Mouse (Mus musculus) layer of hippocampus, adult 8-10 months (tissue): ENCODE data around the gene Gm49368. TPM values are rescaled to one million over a fixed set of nuclear protein-coding genes. Genes with fewer than 3 reads are reported as not detected.
"Not testable (repeated sequence)": the region's sequence is repeated elsewhere in the genome, so short reads cannot be mapped to it uniquely, and the experiment has no call there.

Source experiments
- DNase-seq, 2 experiments: peaks; one replicate each; pipeline ENCODE4 v3.0.0; 2022; ENCODE audit warnings: low spot score in 2 of 2
- total RNA-seq, 4 experiments: library from RNA; stranded (reverse); gene quantifications; 2 replicates each; pipeline ENCODE4 v1.2.4; 2022

The Gm49368 gene
- total RNA-seq, 4 experiments from 2014 or later, result 0.16 TPM; not detected in 3

GRCm38 (mm10) chr7:128128741-128129720 lies 66.5 kb downstream of the Gm49368 start, which contains the start of gene Itgax:
Gene Itgax (plus strand): TSS chr7:128129547.
- DNase-seq, result no peak

GRCm38 (mm10) chr7:128132148-128132547 lies 69.7 kb downstream of the Gm49368 start:
- no peak for DNase-seq

GRCm38 (mm10) chr7:128133596-128133995 lies 71.1 kb downstream of the Gm49368 start:
- DNase-seq, result no peak

- DNase-seq, result no peak
These were observed 74.4 kb downstream of the Gm49368 start for GRCm38 (mm10) chr7:128136927-128137326.

- no peak for DNase-seq
These were observed 77.1 kb downstream of the Gm49368 start for GRCm38 (mm10) chr7:128139611-128140010.

GRCm38 (mm10) chr7:128150970-128151369 lies 88.5 kb downstream of the Gm49368 start:
- no peak for DNase-seq

GRCm38 (mm10) chr7:128154076-128154475 lies 91.6 kb downstream of the Gm49368 start, which contains the start of gene Itgad:
Gene Itgad (plus strand): TSS chr7:128154376.
- DNase-seq, result no peak

- DNase-seq, result no peak
These were observed 92.4 kb downstream of the Gm49368 start for GRCm38 (mm10) chr7:128154924-128155323.

- not testable (repeated sequence) for DNase-seq
These were observed 96.3 kb downstream of the Gm49368 start for GRCm38 (mm10) chr7:128158688-128159354.

- DNase-seq, result no peak
These were observed 101.5 kb downstream of the Gm49368 start for GRCm38 (mm10) chr7:128164001-128164400.

- DNase-seq, result no peak
These were observed 103.9 kb downstream of the Gm49368 start for GRCm38 (mm10) chr7:128166391-128166790.

- no peak for DNase-seq
These were observed 107.5 kb downstream of the Gm49368 start for GRCm38 (mm10) chr7:128169996-128170395.

Other genes starting within 250 kb of the Gm49368 start
- 10 to 100 TPM; 61.0 to 86.0 (median 77.0) TPM for gene Stx4a, start 238.4 kb upstream of the Gm49368 start, total RNA-seq
- gene Stx1b, start 238.1 kb upstream of the Gm49368 start, total RNA-seq, result 100 to 1,000 TPM; 344 to 361 (median 348) TPM
- 10 to 100 TPM; 34.5 to 36.5 (median 35.0) TPM for gene Zfp646, start 186.5 kb upstream of the Gm49368 start, total RNA-seq
- gene Zfp668, start 185.9 kb upstream of the Gm49368 start, total RNA-seq, result 10 to 100 TPM; 19.2 to 23.8 (median 22.9) TPM
- gene Prss53, start 171.7 kb upstream of the Gm49368 start, total RNA-seq, result 1 to 10 TPM; 2.0 to 4.0 (median 2.8) TPM
- not detected for gene Gm21974, start 167.2 kb upstream of the Gm49368 start, total RNA-seq
- 10 to 100 TPM; 23.8 to 36.6 (median 31.8) TPM for gene Vkorc1, start 167.1 kb upstream of the Gm49368 start, total RNA-seq
- 10 to 100 TPM; 42.0 to 45.2 (median 42.2) TPM for gene Bckdk, start 158.6 kb upstream of the Gm49368 start, total RNA-seq
- 10 to 100 TPM; 28.5 to 38.3 (median 34.5) TPM for gene Kat8, start 150.2 kb upstream of the Gm49368 start, total RNA-seq
- under 1 TPM; 0.18 to 0.98 (median 0.46) TPM for gene Prss8, start 132.6 kb upstream of the Gm49368 start, total RNA-seq
- gene Prss36, start 116.0 kb upstream of the Gm49368 start, total RNA-seq, result 10 to 100 TPM in 1 of 4 experiments, 1 to 10 TPM in 3; 8.0 to 12.7 (median 9.1) TPM
- gene Fus, start 95.2 kb upstream of the Gm49368 start, total RNA-seq, result 100 to 1,000 TPM; 328 to 387 (median 356) TPM
- 10 to 100 TPM in 2 of 4 experiments, 1 to 10 TPM in 2; 2.6 to 14.8 (median 7.2) TPM for gene Pycard, start 68.8 kb upstream of the Gm49368 start, total RNA-seq
- 1 to 10 TPM in 2 of 4 experiments, under 1 TPM in 2; 0.47 to 1.1 (median 0.95) TPM for gene Trim72, start 58.7 kb upstream of the Gm49368 start, total RNA-seq
- gene Itgam, start within 50 bp of the Gm49368 start, total RNA-seq, result 10 to 100 TPM; 10.4 to 35.9 (median 24.0) TPM
- 10 to 100 TPM in 2 of 4 experiments, under 1 TPM in 1, not detected in 1; 0.55 to 37.4 (median 30.5) TPM for gene Itgax, start 66.9 kb downstream of the Gm49368 start, total RNA-seq
- 1 to 10 TPM in 1 of 4 experiments, under 1 TPM in 3; 0.61 to 1.7 (median 0.83) TPM for gene Itgad, start 91.7 kb downstream of the Gm49368 start, total RNA-seq
- 10 to 100 TPM in 2 of 4 experiments, 1 to 10 TPM in 2; 2.5 to 18.9 (median 9.2) TPM for gene Cox6a2, start 143.7 kb downstream of the Gm49368 start, total RNA-seq
- gene Armc5, start 174.7 kb downstream of the Gm49368 start, total RNA-seq, result 10 to 100 TPM; 10.0 to 14.7 (median 11.9) TPM
- 1 to 10 TPM; 3.5 to 5.0 (median 3.7) TPM for gene 9130023H24Rik, start 175.3 kb downstream of the Gm49368 start, total RNA-seq
- 10 to 100 TPM; 13.2 to 16.4 (median 13.6) TPM for gene Tgfb1i1, start 184.1 kb downstream of the Gm49368 start, total RNA-seq
- gene Slc5a2, start 203.0 kb downstream of the Gm49368 start, total RNA-seq, result not detected
- gene BC017158, start 235.5 kb downstream of the Gm49368 start, total RNA-seq, result 10 to 100 TPM; 25.1 to 31.9 (median 28.0) TPM